Mouse (Mus musculus) hindbrain, embryonic 13.5 days (tissue): ENCODE measurements at regions not wholly inside any gene's neighbourhood (a gene's known extent, or its start where the extent isn't known, plus 50 kb on each side); places are given as distances from the start of the nearest gene placed in this dataset.
"Not testable (repeated sequence)": the region's sequence is repeated elsewhere in the genome, so short reads cannot be mapped to it uniquely, and the experiment has no call there.

Experiments used
- ATAC-seq: fragments of 200-750 bp; cut with Nextera tagmentation; 2 replicates; pipeline ENCODE4 v1.8.0; 2017; ENCODE audit warnings: moderate TSS enrichment; ENCODE audit not compliant: low FRiP score
- H3K27ac ChIP-seq: fragments of 300-500 bp; sonication (generic); 2 replicates; pipeline ENCODE4 v1.5.1; 2015; ENCODE audit warnings: inconsistent platforms, mild to moderate bottlenecking, moderate library complexity
- H3K27me3 ChIP-seq: fragments of 300-500 bp; sonication (generic); 2 replicates; pipeline ENCODE4 v1.6.1; 2015; ENCODE audit warnings: mild to moderate bottlenecking, inconsistent platforms
- H3K36me3 ChIP-seq: fragments of 300-500 bp; sonication (generic); 2 replicates; pipeline ENCODE4 v1.6.1; 2015; ENCODE audit warnings: mild to moderate bottlenecking, inconsistent platforms
- H3K4me1 ChIP-seq: fragments of 300-500 bp; sonication (generic); replicated peaks from 2 replicates; pipeline ENCODE4 v1.6.1; 2015; ENCODE audit warnings: inconsistent platforms
- H3K4me2 ChIP-seq: fragments of 300-500 bp; sonication (generic); 2 replicates; pipeline ENCODE4 v1.6.1; 2015; ENCODE audit warnings: inconsistent platforms, mild to moderate bottlenecking, moderate library complexity
- H3K4me3 ChIP-seq: fragments of 300-500 bp; sonication (generic); 2 replicates; pipeline ENCODE4 v1.5.1; 2015; ENCODE audit warnings: mild to moderate bottlenecking, inconsistent platforms
- H3K9ac ChIP-seq: fragments of 300-500 bp; sonication (generic); 2 replicates; pipeline ENCODE4 v1.6.1; 2015; ENCODE audit warnings: mild to moderate bottlenecking, inconsistent platforms
- H3K9me3 ChIP-seq: fragments of 300-500 bp; sonication (generic); 2 replicates; pipeline ENCODE4 v1.6.1; 2016; ENCODE audit warnings: inconsistent platforms
- WGBS: fragments of 180-500 bp; shearing (Covaris S2); methylation state at CpG from one replicate; pipeline ENCODE4 v1.1.7; 2015; 5-methylcytosine and 5-hydroxymethylcytosine counted together

DNA sequence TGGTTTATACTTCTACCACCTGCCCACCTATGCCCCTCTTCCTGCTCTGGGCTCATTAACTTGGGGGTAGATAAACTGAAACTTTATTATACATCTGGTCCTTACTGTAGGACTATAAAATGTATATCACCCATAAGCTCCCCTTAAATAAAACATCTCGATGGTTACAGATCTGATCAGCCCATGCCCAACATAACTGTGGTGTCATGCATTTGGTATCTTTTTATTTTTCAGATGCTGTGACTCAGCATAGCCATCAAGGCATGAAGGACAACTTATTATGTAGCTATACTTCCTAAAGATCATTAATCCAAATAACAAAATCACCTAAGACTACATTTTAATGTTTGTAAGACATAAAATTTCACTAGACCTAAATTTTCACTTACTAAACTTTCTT is 761.0 kb downstream of the Cdh11 start:
- H3K9ac ChIP-seq: no peak overlapping the region
- ATAC-seq: no peak
- H3K9me3 ChIP-seq: no peaks in the 10 kb centered on the region
- 95% methylated on average over 1 of the region's 1 CpGs for WGBS
- H3K4me2 ChIP-seq: no peak overlapping the region
- H3K27me3 ChIP-seq: no peaks in the 10 kb centered on the region
- H3K4me1 ChIP-seq: no peaks in the 10 kb centered on the region
- H3K36me3 ChIP-seq: no peaks in the 10 kb centered on the region
- H3K4me3 ChIP-seq: no peak overlapping the region
- H3K27ac ChIP-seq: no peak overlapping the region

DNA sequence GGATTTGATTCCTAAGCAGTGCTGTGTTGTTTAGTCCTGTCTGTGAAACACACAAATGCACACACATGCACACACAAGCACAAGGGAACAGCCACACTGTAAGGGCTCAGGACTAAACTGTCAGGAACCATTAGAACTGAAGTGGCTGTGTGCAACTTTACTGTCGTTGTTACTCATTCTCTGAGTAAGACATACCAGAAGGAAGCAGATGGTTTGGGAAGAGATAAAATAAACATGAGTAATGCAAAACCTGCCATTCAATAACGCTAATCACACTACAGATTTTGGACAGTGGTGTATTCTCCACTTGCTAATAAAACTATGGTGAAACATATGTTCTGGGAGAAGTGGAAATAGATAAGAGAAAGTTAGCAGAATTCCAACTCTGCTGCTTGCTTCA is 767.7 kb downstream of the Cdh11 start:
- no peak overlapping the region for H3K27ac ChIP-seq
- H3K4me3 ChIP-seq: no peak overlapping the region
- H3K4me1 ChIP-seq: no peaks in the 10 kb centered on the region
- H3K4me2 ChIP-seq: no peak overlapping the region
- WGBS: 68% methylated on average over 2 of the region's 2 CpGs
- no peaks in the 10 kb centered on the region for H3K36me3 ChIP-seq
- H3K27me3 ChIP-seq: no peaks in the 10 kb centered on the region
- no peak for ATAC-seq
- no peak overlapping the region for H3K9ac ChIP-seq
- no peaks in the 10 kb centered on the region for H3K9me3 ChIP-seq

DNA sequence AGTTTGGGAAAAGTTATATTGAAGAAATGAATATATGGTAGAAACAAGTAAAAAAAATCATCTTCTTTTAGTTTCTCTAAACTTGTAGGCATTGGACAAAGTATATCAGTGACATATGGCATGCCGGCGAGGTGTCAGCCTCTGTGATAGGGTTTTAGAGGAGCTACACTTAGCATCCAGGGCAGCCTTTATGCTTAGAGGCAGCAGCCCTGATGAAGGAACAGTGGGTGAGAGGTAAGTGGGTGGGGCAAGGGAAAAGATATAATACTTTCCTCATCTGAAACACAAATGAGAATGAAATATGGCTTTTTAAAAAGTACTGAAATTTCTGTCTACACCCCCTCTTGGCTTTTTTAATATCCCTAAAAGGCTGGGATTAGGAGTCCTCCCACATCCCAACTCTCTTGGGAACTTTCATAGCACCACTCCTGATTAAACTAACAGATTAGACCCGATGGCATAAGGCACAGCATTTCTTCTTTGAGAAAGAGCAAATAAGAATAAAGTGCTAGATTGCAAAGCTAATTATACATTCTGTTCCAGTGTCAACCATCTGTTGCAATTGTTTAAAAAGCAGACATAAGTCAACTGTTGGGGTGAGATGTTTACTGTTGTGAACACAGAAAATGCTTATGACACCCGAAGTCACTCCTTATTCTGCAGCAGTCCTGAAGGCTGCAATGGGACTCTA is 785.0 kb downstream of the Cdh11 start:
- WGBS: 78% methylated on average over 4 of the region's 4 CpGs
- no peak overlapping the region for H3K9ac ChIP-seq
- H3K27ac ChIP-seq: no peak overlapping the region
- no peak for ATAC-seq
- H3K4me2 ChIP-seq: no peak overlapping the region
- no peaks in the 10 kb centered on the region for H3K4me1 ChIP-seq
- H3K4me3 ChIP-seq: no peak overlapping the region
- H3K27me3 ChIP-seq: no peaks in the 10 kb centered on the region
- no peaks in the 10 kb centered on the region for H3K36me3 ChIP-seq
- no peaks in the 10 kb centered on the region for H3K9me3 ChIP-seq

DNA sequence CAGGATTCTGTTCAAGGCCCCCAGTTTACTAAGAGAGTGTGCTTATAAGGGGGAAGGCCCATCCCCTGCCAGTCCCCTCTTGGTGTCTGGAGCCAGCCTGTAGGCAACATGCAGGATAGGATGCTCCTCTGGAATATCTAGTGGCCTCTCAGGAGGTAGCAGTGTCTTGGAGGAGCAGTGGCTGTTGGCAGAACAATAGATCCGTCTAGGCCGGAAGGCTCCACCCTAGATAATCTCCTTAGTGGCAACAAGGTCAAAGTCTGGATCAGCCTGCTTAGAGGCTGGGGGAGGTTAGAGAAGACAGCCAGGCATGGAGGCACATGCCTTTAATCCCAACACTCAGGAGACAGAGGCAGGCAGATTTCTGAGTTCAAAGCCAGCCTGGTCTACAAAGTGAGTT is 788.7 kb downstream of the Cdh11 start:
- not testable (repeated sequence) for H3K9ac ChIP-seq, ATAC-seq, H3K4me2 ChIP-seq, H3K36me3 ChIP-seq, H3K9me3 ChIP-seq, H3K4me3 ChIP-seq, H3K4me1 ChIP-seq, H3K27me3 ChIP-seq, H3K27ac ChIP-seq
- 85% methylated on average over 2 of the region's 2 CpGs for WGBS

DNA sequence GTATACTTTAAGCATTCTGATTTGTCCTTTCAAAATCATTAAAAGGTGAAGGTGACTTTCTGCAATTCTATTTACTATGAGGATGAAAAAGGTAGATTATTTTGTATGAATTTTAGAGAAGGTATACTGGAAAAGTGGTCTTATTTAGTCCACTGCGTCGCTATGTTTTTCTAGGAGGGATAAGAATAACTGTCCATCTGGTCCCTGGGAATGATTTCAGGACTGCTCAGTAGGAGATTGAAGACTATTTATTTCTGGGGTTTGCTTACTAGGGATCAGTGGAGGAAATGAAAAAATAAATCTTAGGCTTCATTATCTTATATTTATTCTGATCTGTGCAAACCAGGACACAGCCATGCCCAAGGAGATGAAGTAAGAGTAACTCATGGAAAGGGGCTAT is 828.6 kb downstream of the Cdh11 start:
- H3K36me3 ChIP-seq: no peaks in the 10 kb centered on the region
- no peak overlapping the region for H3K4me2 ChIP-seq
- H3K9ac ChIP-seq: no peak overlapping the region
- H3K27ac ChIP-seq: no peak overlapping the region
- no peaks in the 10 kb centered on the region for H3K4me1 ChIP-seq
- H3K9me3 ChIP-seq: no peaks in the 10 kb centered on the region
- H3K27me3 ChIP-seq: no peaks in the 10 kb centered on the region
- H3K4me3 ChIP-seq: no peak overlapping the region
- WGBS: 86% methylated on average over 2 of the region's 2 CpGs
- ATAC-seq: no peak

DNA sequence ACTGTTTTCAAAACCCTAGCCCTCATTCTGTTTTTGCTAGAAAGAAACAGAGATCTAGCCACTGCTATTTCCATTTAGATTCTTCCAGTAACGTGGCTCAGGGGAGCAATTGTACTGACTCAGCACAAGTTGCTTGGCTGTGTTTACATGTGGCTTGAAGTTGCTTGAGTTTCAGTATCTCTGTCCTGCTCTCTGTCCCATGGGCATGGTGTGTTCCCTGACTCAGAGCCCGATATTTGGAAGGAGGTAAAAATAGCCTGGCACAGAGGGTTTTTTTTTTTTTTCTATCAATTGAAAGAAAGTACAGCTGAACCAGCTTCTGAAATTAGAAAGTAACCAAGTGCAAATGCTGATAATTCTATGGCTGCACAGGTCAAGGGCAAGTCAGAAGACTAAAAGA is 834.8 kb downstream of the Cdh11 start:
- H3K27me3 ChIP-seq: no peaks in the 10 kb centered on the region
- H3K36me3 ChIP-seq: no peaks in the 10 kb centered on the region
- WGBS: 56% methylated on average over 2 of the region's 2 CpGs

DNA sequence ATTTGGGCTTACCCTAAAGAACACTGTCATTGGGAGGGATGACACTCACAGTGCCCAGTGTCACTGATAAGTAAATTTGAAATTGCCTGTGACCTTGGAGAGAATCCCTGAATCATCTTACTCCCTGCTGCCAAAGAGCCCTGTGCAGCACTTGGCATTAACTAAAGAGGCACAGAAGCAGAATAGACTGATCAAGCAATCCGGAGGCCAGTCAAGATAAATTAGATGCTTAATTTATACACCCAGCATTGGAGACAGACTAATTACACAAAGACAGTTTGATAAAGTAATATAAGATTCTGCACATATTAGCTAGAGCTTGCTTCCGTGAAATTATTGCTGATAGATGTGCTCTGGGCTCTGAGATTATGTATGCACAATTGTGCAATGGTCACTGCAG is 847.6 kb downstream of the Cdh11 start:
- Histone ChIP-seq H3K4me2 (no peak overlapping the region), H3K4me3 (no peak overlapping the region), H3K27ac (no peak overlapping the region), H3K9ac (no peak overlapping the region), H3K9me3 (no peaks in the 10 kb centered on the region), H3K36me3 (no peaks in the 10 kb centered on the region), H3K27me3 (no peaks in the 10 kb centered on the region), H3K4me1 (no peaks in the 10 kb centered on the region)
- WGBS: 51% methylated on average over 2 of the region's 2 CpGs
- ATAC-seq: 0 out of 2 replicates have a peak, but pooled peaks have one; percentile 43

More for the DNA sequence above, 834.8 kb downstream of the Cdh11 start:
- Histone ChIP-seq H3K9ac (no peak overlapping the region), H3K4me3 (no peak overlapping the region), H3K4me1 (no peaks in the 10 kb centered on the region), H3K4me2 (no peak overlapping the region), H3K9me3 (no peaks in the 10 kb centered on the region), H3K27ac (no peak overlapping the region)
- ATAC-seq: no peak

DNA sequence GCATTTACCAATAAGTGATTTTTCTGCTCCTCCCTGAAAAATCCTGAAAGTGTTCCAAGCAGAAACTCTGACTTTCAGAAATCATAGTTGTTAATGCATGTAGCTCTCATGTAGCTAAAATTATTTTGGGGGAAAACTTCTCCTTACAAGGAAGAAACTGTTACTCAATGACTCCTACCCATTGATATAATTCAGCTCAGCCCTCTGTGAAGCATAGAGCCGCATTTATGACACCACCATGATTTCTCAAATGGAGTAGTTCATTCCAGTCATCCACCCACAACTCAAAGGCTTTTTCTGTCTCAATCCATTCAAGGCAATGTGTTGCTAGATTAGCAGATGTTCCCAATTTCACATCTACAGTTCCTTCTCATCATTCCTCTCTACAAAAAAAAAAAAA is 871.8 kb downstream of the Cdh11 start:
- H3K4me3 ChIP-seq: no peak overlapping the region
- H3K36me3 ChIP-seq: no peaks in the 10 kb centered on the region
- no peak overlapping the region for H3K27ac ChIP-seq
- ATAC-seq: no peak
- H3K9ac ChIP-seq: no peak overlapping the region
- no peaks in the 10 kb centered on the region for H3K4me1 ChIP-seq
- H3K4me2 ChIP-seq: no peak overlapping the region
- no peaks in the 10 kb centered on the region for H3K9me3 ChIP-seq
- no peaks in the 10 kb centered on the region for H3K27me3 ChIP-seq
- 94% methylated on average over 1 of the region's 1 CpGs for WGBS
